Mouse (Mus musculus) right cerebral cortex, postnatal 4 days (tissue): ENCODE results near the gene Hrasls5.

Experiments
- DNase-seq: peaks from one replicate; pipeline ENCODE4 v3.0.0-alpha.2; 2022

Gene Hrasls5

DNA sequence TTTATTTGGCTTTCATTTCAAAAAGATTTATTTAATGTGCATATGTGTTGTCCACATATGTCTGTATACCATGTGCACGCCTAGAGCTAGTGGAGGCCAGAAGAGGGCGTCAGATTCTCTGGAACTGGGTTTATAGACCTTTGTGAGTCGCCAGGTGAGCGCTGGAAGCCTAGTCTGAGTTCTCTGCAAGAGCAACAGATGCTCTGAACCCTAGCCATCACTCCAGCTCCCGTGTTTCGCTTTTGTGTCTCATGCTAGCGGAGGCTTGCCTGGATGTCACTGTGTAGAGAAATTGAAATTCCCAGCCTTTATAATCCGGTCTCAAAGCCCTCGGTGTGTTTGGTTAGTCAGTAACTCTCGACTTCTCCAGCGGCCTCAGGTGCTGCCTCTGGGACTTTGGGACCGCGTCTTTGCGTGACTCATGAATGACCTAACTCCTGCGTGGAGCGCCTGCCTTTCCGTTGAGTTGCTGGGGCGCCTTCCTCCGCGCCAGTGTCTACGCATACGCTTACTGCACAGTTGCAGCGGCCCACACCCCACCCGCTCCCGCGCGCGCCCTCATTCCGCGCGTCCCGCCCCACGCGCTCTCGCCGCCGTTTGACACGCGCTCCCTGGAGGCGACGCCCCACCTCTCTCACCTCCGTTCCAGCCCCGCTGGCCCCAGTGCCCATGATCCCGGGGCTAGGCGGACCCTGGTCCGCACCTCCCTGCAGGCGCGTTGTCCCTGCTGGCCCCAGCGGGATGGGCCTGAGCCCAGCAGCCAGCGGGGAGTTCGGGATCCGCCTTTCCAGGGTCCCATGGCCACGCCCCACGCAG, at the start of gene Hrasls5:
Hrasls5 (plus strand) TSS at position 600 of the 816 bp plus-strand sequence.
- DNase-seq: peak; percentile 57

- no peak for DNase-seq
Measured at GRCm38 (mm10) chr19:7562601-7563129, 49.7 kb upstream of the Hrasls5 start.

- no peak for DNase-seq
Measured at GRCm38 (mm10) chr19:7563676-7564075, 48.7 kb upstream of the Hrasls5 start.

GRCm38 (mm10) chr19:7564457-7564856, 47.9 kb upstream of the Hrasls5 start:
- DNase-seq: no peak

GRCm38 (mm10) chr19:7566826-7567225, 45.5 kb upstream of the Hrasls5 start:
- DNase-seq: no peak

DNA sequence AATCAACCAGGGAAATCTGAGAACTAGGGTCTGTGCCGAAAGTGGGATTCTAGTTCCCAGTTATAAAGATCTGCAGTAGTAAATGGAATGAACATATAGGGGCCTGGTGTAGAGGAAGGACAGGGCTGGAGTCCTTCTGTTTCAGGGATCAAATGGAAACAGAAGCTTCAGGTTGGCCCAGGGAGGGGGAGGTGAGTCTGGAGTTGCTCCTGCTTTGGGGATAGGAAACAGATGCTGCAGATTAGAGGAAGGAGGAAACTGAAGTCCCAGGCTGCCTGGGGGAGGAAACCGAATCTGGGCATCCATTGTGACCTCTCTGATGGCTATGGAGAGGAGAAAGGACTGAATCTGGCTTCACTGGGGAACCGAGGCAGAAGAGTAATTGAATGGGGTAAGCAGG, 44.0 kb upstream of the Hrasls5 start:
- no peak for DNase-seq

GRCm38 (mm10) chr19:7569650-7570049, 42.7 kb upstream of the Hrasls5 start:
- DNase-seq: no peak

DNA sequence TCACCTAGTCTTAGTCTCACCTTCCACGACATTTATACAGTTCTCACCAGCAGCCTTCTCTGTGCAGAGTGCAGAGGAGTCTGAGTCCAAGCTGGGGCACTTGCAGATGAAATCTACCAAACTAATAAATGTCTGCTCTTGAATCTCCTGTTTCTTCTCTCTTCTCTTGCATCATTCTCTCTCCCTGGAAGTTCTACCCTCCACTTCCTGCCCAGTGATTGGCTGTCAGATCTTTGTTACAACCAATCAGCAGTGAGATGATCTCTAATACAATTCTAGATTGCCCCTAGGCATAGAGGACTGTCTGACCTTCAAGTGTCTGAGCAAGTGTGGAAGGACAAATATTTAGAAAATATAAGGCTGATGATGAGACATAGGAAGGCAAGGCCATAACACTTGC, 36.2 kb upstream of the Hrasls5 start:
- no peak for DNase-seq

GRCm38 (mm10) chr19:7577710-7578109, 34.6 kb upstream of the Hrasls5 start:
- DNase-seq: no peak

DNA sequence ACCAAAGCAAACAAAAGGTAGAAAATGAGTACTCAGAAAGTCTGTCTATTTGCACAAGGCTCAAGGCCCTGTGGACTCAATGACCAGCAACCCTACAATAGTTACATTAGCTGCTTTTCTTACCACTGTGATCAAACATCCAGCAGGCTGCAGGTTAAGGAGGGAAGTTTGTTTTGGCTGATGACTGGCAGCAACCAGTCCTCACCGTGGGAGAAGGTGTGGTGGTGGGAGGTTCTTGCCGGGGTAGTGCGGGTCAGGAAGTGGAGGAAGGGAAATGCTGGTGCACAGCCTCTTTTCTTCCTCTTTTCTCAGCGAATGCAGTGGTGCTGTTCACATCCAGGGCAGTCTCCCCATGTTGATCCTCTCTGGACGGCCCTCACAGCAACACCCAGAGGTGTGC, 31.3 kb upstream of the Hrasls5 start:
- DNase-seq: no peak

GRCm38 (mm10) chr19:7583101-7583500, 29.2 kb upstream of the Hrasls5 start:
- DNase-seq: no peak

GRCm38 (mm10) chr19:7583599-7583998, 28.7 kb upstream of the Hrasls5 start:
- DNase-seq: no peak

- no peak for DNase-seq
Measured at GRCm38 (mm10) chr19:7585279-7585678, 27.1 kb upstream of the Hrasls5 start.

DNA sequence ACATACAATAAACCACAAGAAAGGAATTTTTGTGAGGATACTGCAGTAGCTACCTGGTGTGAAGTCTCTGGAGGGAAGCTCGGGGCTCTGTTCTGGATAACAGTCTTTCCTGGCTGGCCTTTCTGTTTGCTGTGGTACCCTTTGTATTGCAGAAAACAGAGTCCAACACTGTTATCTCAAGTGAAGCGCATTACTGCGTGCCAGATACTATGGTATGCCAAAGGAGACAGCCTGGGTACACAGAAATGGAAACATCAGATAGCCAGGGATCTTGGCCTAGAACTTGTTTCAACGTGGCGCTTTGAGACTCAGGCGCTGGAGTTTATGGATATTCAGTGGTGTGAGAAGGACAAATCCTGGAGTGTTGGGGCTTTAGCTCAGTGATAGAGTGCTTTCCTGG, 26.6 kb upstream of the Hrasls5 start:
- DNase-seq: no peak

- DNase-seq: no peak
Measured at GRCm38 (mm10) chr19:7590795-7591194, 21.5 kb upstream of the Hrasls5 start.

GRCm38 (mm10) chr19:7592018-7592417, 20.3 kb upstream of the Hrasls5 start:
- DNase-seq: no peak

DNA sequence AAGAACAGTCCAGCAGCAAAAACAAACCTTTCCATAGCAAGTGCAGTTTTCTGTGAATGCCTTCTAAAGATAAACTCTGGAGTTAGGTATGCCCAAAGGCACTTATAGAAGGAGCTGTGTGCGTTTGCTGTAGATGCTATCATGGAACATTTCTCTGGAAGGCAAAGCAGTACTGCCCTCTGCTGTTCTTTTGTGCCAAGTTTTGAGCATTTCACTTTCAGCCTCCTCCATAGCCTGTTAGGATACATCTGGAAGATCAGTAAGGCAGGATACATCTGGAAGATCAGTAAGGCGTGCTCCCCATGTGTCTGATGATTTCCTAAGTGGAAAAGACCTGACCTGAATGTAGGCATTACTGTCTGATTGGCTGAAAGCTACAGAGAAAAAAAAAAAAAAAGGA, 16.8 kb upstream of the Hrasls5 start:
- DNase-seq: no peak

GRCm38 (mm10) chr19:7598481-7598880, 13.9 kb upstream of the Hrasls5 start:
- DNase-seq: no peak

GRCm38 (mm10) chr19:7601551-7601950, 10.8 kb upstream of the Hrasls5 start:
- DNase-seq: no peak

GRCm38 (mm10) chr19:7604107-7604506, 8.2 kb upstream of the Hrasls5 start:
- DNase-seq: no peak

- no peak for DNase-seq
Measured at GRCm38 (mm10) chr19:7605013-7605412, 7.3 kb upstream of the Hrasls5 start.

DNA sequence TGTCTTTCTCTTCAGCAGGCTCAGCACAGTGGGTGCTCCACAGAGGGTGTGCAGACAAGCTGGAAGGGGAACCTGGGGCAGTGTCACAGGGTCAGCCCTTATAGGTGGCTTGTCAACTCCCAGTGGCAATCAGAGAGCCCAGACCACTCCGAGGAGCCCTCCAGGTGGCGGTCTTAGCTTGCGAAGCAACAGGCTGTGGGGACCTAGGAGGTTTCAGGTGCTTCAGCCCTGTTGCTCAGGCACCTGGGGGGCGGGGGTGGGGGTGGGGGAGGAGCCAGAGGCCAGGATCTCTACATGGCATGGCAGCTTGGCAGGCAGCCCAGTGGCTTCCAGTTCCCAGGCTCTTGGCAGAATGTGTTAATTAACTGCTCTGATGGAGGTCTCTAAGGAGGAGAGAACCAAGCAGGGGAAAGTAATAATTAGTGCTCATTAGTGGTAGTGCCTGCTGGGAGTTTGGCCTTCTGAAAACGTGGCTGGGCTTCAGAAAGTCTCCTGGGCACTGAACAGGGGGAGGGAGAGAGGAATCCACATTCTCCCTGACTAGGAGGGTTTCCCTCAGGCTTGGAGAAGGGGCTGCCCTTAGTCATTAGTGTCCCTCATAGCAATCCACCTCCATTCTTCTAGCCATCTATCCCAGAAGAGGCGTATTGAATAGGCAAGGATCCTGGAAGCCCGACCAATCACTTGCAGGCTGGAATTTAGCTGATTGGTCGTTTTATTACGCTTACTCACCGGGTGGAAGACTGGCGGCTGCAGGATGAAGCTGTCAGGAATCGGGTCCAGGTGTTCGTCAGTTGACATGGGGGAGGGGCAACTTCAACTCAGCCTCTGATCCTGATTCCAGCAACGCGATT, 6.2 kb upstream of the Hrasls5 start:
- peak; percentile 78 for DNase-seq

GRCm38 (mm10) chr19:7606801-7607689, 5.3 kb upstream of the Hrasls5 start, which contains the start of gene Lgals12:
Gene Lgals12 (minus strand): TSS chr19:7607193.
- peak; percentile 39 for DNase-seq
